Mouse (Mus musculus) gastrocnemius, postnatal 14 days (tissue): ENCODE results near the gene Col24a1. TPM values are rescaled to one million over a fixed set of nuclear protein-coding genes. Genes with fewer than 3 reads are reported as not detected.

ENCODE experiments used
- total RNA-seq, 2 experiments: library from RNA; stranded (reverse); gene quantifications; 2 replicates each; pipeline ENCODE4 v1.2.3; 2021

The Col24a1 gene
- total RNA-seq, 2 experiments from 2014 or later: 3.6 to 3.9 TPM

Other genes starting within 250 kb of the Col24a1 start
- gene Clca2, start 193.0 kb upstream of the Col24a1 start, total RNA-seq: under 1 TPM; 0.38 to 0.64 TPM
- gene Odf2l, start 173.9 kb upstream of the Col24a1 start, total RNA-seq: 1 to 10 TPM; 6.4 to 7.0 TPM